Mouse (Mus musculus): Measurements from ENCODE around the gene Rps18.
"Not testable (repeated sequence)": the region's sequence is repeated elsewhere in the genome, so short reads cannot be mapped to it uniquely, and the experiment has no call there.

Gene Rps18

GRCm38 (mm10) chr17:33968489-33968888, 12.7 kb upstream of the Rps18 start:
- peak; percentile 82 to 85 for DNase-seq

GRCm38 (mm10) chr17:33965846-33966550, 10.2 kb upstream of the Rps18 start:
- DNase-seq = no peak

- DNase-seq = no peak
Observed at GRCm38 (mm10) chr17:33965082-33965845, 9.5 kb upstream of the Rps18 start.

GRCm38 (mm10) chr17:33962876-33963275, 7.1 kb upstream of the Rps18 start:
- no peak for DNase-seq

- no peak for DNase-seq
Observed at GRCm38 (mm10) chr17:33959948-33960347, 4.1 kb upstream of the Rps18 start.

- DNase-seq = no peak
Observed at GRCm38 (mm10) chr17:33959135-33959534, 3.3 kb upstream of the Rps18 start.

- DNase-seq = no peak
Observed at GRCm38 (mm10) chr17:33958451-33958850, 2.6 kb upstream of the Rps18 start.

GRCm38 (mm10) chr17:33957493-33957892, 1.7 kb upstream of the Rps18 start:
- DNase-seq = no peak

GRCm38 (mm10) chr17:33956336-33956735, 535 bp upstream of the Rps18 start:
- DNase-seq = no peak

- DNase-seq = no peak
Observed at GRCm38 (mm10) chr17:33954646-33955554, 901 bp downstream of the Rps18 start.

- no peak for DNase-seq
Observed at GRCm38 (mm10) chr17:33953961-33954565, 1.7 kb downstream of the Rps18 start.

- no peak for DNase-seq
Observed at GRCm38 (mm10) chr17:33953310-33953709, 2.5 kb downstream of the Rps18 start.

- no peak for DNase-seq
Observed at GRCm38 (mm10) chr17:33952879-33953278, 2.9 kb downstream of the Rps18 start.

GRCm38 (mm10) chr17:33952015-33952414, 3.8 kb downstream of the Rps18 start:
- DNase-seq = not testable (repeated sequence)

GRCm38 (mm10) chr17:33951021-33951946, 4.5 kb downstream of the Rps18 start, which contains the start of gene B3galt4:
Gene B3galt4 (minus strand): TSS chr17:33951488.
- peak; percentile 72 to 73 for DNase-seq

- no peak for DNase-seq
Observed at GRCm38 (mm10) chr17:33950131-33950625, 5.6 kb downstream of the Rps18 start.

GRCm38 (mm10) chr17:33948905-33949537, 6.8 kb downstream of the Rps18 start:
- no peak for DNase-seq

GRCm38 (mm10) chr17:33948090-33948904, 7.5 kb downstream of the Rps18 start:
- DNase-seq = no peak

GRCm38 (mm10) chr17:33947430-33948089, 8.2 kb downstream of the Rps18 start:
- DNase-seq = no peak
